Mouse (Mus musculus) left cerebral cortex, postnatal 4 days (tissue): ENCODE measurements around the gene Kdr. TPM values are rescaled to one million over a fixed set of nuclear protein-coding genes. Genes with fewer than 3 reads are reported as not detected.

Source experiments
- DNase-seq: peaks from one replicate; pipeline ENCODE4 v3.0.0-alpha.2; 2022
- intact Hi-C: fragments of 180-260 bp; cut with DNase I; formaldehyde crosslinking; loops from one replicate; pipeline ENCODE4 v1.15.1; 2025
- total RNA-seq, 2 experiments: library from RNA; stranded (reverse); gene quantifications; 2 replicates each; pipeline ENCODE4 v1.2.3; 2021

The Kdr gene
- total RNA-seq: 10 to 100 TPM; 27.7 to 28.4 TPM

DNA sequence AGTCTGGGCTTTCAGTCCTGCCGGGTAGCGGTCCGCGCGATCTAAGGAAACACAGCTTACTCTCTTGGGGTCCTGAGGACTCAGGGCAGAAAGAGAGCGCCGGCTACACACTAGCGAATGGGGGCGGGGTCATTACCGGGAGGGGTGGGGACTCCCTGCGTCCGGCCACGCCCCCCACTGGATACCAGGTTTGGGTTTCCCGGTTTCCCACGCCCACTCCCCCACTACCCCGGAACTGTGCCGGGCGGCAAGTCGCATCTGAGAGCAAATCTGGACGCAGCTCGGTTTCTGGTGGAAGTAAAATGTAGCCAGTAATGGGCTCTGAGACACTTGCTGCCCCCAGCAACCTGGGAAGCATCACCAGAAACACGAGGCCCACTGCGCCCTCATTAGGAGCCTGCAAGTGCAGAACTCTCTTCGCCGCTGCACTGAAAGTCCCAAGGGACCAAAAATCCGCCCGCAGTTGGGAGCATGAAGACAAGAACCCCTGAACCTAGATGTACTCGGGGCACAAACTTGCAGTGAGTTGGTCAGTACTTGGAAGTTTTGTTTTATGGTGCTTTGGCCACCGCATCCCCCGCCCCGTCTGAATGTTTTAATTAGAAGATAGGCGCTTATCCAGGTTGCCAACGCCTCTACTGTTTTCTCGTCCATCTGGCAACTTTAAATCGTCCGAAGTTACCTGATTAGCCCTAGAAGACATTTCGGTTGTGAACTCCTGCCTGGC is at the start of gene Kdr:
TSS of gene Kdr (minus strand) at position 85 of the 727 bp plus-strand sequence.
- DNase-seq: peak; percentile 71
- intact Hi-C loops: no loop called here

DNA sequence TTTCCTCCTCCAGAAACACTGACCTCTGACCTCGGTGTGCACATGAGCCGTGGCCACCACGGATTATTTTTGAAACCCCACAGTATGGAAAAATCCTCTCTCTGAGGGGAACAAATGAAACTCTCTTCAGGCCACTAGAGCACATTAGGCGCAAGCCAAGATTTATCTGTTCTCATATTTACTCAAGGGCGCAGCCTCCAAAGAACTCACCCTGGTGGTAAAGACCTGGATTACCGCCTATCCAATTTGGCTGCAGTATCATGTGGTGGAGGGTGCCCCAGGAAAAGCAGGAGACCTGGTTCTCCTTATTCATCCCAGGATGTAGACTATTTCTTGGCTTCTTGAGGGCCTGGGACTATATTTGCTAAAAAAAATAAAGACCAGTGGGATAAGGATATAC is 48.5 kb upstream of the Kdr start:
- intact Hi-C loops: no loop called here
- no peak for DNase-seq

DNA sequence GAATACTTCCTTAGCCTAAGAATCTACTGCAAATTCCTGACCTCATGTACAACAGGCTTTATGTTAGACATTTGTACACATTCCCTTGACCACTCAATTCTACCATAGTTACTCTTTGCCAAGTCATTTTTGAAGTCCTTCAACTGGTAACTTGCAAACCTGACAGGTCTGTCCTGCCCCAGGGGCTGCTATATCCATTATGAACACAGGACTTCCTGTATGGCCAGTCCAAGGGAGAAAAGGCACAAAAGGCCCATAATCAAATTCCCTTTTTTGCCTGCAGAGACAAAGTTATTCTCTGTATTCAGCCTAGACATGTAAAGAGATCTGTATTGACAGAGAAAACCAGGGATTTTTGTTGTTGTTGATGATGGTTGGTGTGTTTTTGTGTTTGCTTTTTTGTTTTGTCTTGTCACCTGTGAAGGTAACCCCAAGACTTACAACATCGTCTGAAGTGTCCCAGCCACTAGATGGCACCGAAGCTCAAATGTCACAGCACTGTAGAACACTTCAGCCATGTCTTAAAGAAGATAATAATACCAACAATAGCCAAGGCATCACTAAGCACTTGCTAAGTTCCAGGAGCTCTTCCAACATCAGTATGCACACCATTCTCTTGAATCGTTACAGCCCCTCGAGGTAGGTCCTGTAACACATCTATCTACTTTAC is 47.9 kb upstream of the Kdr start:
- intact Hi-C loops: no loop called here
- no peak for DNase-seq

DNA sequence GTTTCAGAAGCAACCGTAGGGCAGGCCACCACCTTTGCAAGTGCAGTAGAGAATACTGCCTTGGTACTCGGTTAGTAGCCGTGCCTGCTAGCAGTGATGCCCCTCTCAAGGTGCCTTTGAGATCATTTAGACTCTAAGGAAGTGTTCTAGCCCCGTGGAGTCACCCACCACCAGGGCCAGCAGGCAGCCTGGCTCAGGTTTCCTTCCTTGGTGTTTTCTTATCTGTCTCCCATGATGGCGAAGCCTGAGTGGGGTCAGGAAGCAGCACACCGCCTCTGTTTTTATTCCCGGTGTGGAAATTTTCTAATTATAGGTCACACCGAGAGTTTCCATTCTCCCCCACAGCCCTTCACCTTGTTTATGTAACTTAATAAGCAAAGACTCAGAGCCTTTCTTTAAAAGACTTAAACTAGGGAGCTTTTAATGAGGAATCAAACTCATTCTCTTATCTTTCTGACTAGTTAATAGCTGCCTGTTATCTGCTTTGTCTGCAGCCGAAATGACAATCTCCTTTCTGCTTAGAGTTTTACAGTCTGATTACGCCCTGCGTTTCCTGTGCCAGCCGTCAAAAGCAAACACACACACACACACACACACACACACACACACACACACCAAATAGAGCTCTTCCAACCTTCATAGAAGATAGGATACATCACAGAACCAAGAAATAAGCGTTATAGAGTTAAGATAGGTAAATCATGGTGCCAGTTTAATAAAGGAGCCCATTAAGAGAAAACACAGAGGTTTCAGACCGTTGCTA is 44.9 kb upstream of the Kdr start:
- no peak for DNase-seq
- intact Hi-C loops: no loop called here

DNA sequence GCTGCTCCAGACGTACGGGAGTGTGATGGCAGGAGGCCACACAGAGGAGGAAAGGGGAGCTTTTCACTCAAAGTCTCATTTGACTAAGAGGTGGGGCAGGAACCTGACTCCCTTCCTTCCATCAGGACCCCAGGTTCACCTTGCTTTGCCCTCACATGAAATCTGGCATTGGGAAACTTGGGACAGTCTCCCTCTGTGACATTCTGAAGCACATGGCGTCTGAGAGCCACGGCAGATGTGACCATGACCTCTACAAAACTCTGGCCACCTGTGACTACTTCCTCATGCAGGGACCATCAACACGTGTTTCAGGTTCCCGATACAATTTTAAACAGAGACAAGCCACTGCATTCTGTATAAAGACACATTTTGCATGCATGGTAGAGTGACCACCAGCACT is 44.2 kb upstream of the Kdr start:
- intact Hi-C loops: no loop called here
- DNase-seq: no peak

DNA sequence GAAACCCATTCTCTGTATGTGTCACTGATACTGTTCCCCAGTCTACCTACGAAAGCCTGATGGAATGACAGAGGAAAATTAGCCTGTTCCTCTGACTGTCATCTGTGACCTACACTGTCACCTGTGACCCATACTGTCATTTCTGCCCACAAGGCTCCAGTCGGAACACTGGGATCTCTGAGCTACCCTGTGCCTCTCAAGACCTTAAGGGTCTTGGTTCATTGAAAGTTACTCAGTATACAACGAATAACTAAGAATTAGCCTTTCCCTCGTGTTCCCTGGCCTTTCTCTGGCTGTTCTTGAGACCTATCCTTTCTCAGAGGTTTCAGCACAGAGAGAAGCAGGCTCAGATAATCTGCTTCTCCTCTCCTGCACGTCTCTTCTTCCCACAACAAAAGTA is 40.1 kb upstream of the Kdr start:
- intact Hi-C loops: no loop called here
- no peak for DNase-seq

DNA sequence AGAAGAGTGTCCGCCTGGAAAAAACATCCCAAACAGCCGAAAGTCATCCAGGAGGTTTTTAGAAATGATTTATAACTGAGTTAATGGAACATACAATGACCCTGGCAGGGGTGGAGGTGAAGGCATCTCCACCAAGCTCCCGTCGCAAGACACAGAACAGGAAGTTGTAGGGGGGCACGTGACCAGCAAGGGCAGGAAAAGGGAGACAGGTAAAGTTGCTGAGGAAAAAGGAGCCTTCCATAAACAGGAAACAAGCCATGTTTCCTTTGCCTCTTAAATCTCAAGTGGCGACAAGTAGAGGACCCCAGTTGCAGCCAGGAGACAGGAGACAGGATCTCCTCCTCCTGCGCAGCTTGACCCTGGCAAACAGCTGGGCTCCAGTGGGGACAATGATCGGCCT is 37.8 kb upstream of the Kdr start:
- intact Hi-C loops: no loop called here
- DNase-seq: no peak

DNA sequence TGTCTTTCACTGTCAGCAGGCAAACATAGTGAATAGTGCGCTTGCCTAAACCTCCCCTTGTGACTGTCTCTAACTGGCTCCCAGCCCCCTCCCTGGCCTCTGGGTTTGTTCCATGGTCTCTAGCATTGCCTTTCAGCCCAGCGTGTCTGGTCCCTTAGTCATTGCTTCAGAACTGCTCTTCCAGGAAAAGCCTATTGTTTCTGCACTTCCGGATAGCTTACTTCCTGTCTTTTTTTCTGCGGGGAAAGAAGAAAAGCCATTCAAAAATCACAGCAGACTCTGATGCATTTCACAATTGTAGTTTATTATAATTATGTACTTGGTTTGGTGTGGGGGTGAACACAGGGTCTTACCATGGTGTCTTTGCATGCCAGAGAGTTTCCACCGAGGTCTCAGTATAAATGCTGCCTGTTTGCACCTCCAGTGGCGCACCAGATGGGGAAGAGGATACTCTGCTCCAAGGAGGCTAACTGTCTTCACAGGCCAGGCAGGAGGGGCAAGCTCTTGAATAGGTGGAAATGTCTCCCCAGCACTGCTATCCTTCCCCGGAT is 35.7 kb upstream of the Kdr start:
- no peak for DNase-seq
- intact Hi-C loops: no loop called here

DNA sequence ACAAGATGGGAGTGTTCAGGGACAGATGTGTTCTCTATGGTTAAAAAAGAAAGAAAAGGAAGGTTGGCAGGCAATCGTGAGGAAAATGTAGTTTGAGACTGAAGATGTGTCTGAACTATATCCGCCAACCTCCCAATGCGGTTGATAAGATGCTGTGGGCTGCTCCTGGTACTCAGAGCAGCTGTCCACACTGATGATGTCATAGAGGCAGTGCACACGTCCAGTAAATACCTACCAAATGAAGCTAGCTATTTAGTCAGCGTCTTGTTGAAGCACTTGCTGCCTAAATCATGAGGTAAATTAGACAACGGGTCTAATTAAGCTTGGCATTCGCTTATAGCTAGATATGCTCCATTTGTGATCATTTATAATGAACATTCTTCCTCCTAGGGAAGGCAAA is 28.1 kb upstream of the Kdr start:
- no peak for DNase-seq

DNA sequence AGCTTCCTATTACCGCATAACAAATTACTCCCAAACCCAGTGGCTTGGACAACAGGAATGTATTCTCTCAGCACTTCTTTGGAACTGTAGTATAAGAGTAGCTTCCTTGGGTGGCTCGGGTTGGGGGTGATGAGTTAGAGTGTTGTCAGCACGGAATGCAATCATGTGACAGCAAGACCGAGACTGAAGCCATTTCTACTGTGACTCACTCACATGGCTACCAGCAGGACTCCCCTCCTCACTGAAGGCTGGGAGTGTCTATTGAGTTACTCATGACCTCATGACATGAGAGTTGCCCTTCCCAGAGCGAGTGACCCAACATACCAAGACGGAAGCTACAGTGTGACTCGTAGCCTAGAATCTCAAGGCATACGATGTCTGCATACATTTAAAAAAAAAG is 12.0 kb upstream of the Kdr start:
- intact Hi-C loops: no loop called here

More for the DNA sequence above, 28.1 kb upstream of the Kdr start:
- intact Hi-C loops: no loop called here

DNA sequence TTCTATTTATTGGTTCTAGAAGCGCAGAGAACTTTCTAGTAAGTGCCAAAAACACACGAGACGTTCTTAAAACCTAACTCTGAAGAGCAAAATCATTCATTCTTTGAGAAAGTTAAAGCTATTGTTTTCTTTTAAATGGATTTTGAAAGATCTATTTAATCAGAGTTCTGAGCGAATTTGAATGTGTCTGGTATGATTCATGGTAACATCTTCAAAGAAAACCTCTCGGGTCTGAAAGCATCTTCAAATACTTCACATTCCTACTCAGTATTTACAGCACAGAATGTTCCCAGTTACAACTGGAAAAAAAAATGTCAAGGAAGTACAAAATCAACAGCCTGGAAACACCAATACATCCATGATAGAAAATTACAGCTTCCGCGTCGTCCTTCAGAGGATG is 9.3 kb upstream of the Kdr start:
- no peak for DNase-seq
- intact Hi-C loops: loop anchor here (10.0 kb wide), 1 partner anchor 113 kb away; no protein-coding TSS in a partner anchor

More for the DNA sequence above, 12.0 kb upstream of the Kdr start:
- no peak for DNase-seq

DNA sequence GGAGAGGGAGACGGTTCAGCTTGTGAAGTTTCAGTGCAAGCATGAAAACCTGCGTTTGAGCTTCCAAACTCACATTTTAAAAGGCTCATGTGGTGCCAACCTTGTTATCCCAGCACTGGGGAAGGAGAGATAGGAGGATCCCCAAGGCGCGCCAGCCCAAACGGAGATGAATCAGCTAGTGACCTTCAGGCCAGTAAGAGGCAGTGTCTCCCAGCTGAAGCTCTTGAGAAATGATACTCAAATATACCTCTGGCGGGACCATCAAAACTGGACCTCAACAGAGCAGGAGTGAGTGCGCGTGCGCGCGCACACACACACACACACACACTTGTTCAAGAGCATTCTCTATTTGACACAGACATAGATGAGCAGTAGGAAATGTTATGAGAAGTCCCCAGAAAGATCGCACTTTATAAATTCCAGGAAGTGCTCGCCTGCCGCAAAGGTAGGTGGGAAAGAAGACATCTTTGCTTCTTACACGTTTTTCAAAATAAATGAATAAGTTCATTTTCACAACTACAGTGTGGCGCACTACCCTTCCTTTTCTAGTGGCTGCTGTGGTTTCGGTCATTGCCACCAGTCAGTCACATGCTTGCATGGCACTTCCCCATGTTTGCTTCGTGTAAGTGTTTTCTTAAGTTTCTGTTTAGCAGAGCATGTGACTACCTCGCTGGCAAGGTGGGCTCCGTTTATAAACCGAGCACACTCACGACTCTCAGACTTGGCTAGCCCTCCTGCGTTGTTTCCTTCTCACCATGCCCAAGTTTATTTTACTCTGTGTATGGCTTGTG is 2.5 kb upstream of the Kdr start:
- DNase-seq: no peak
- intact Hi-C loops: loop anchor here (10.0 kb wide), 1 partner anchor 106 kb away; no protein-coding TSS in a partner anchor

DNA sequence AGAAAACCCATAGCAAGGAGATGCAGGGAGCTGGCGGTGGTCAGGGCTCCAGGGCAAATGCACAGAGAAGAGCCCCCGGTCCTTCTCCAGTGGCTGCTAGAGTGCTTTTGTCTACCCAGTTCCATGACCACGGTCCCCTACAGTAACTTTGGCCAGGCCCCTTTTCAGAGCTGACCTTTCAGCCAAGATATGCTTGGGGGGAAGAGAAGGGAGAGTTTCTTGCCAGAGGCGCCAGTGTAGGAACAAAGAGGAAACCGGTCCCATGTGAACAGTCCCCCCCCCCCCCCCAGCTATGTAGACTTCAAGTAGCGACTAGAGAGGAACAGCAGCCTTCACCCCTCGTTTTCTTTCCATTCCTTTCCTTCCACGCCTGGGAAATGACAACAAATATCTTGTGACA is 850 bp upstream of the Kdr start:
- intact Hi-C loops: no loop called here
- DNase-seq: no peak

DNA sequence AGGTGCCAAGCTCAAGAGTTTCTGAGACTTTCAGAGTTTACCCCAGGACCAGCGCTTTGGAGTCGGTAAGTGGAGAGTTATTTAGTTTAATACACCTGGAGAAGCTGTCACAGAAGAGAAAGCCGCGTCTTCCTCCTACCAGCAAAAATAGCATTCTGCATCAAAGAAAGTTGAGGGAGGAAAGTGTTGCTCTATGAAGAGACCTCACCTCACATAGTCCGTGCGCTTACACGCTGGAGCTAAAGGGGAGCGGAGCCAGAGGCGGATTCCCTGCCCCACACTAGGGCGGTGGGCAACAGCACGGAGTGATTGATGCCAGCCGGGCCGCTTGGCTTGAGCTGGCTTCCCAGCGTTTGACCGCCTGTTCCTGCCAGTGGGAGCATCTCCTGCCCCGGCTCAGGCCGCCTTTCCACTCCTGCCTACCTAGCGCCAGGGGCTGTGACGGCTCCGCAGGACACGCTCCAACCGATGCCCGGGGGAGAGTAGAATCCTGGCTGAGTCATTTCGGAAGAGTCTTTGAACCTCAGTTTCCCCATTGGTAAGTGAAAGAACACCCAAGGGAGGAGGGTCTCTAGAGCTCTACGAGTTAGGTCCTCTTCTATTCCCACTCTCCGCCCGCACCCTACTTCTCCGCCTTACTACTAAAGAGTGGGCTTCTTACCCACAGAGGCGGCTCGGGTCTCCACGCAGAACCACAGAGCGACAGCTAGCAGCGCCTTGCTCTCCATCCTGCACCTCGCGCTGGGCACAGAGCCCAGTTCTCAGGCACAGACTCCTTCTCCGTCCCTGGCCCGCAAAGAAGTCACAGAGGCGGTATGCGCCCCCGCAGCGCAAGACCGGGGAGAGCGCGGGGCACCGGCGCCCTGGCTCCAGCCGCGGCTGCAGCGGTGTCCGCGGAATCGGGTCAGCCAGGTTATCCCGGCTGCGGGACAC is 551 bp downstream of the Kdr start:
- intact Hi-C loops: no loop called here
- peak; percentile 61 for DNase-seq

DNA sequence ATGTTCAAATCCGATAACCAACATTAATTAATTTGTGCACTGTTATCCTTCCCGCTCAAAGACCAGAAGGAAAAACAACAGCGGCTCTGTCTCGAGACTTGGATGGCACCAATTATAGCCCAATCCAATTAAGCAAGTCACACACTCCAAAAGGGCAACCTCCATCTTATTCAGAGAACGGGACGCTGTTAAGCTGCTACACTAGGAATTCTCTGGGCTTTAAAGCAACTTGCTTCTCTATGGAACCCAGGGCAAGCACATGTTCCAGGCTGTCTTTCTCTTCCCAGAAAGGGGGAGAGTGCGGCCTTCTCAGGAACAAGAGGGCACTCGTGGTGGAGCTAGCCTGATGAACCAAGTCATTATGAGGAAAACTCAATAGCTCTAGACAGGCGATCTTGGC is 1.6 kb downstream of the Kdr start:
- intact Hi-C loops: no loop called here
- DNase-seq: no peak

DNA sequence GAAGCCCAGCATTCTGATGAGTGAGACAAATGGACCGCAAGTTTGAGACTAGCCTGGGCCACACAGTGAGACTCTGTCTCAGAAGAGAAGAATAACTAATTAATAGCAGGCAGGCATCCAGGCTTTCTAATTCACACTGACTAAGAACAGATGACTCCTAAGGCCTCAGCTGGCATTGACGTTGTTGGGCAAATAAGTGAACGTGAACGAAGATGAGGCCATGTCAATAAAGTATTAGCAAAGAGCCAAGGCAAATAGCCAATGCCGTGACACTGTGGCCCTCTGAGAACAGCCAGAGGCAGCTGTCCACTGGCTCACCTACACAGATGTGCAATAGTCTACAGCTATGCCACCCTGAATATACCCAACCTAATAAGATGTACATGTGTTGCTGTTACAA is 2.9 kb downstream of the Kdr start:
- no peak for DNase-seq
- intact Hi-C loops: no loop called here

DNA sequence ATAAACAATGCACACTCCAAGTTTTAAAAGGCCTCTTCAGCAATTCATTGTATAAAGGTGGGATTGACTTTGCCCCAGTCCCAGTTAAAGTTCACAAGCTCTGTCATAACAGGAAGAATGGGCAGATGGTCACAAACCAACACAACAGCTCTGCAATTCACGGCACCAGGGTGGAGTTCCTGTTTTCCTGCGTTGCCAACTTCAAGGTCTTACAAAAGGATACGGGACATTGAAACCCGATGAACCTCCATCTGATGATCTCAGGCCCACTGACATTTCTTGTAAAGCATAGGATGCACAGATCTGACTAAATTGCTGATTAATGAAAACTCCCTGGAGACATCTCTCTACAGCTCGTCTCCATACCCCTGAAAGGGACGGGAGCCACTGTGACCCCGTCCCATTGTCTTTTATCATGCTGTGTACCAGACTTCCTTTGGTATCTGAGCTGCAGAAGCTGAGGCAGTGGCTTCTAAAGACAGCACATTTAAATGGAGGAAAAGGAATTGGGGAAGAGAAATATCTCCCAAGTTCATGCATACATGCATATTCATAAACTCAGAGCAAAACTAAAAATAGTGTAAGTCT is 3.6 kb downstream of the Kdr start:
- DNase-seq: no peak

DNA sequence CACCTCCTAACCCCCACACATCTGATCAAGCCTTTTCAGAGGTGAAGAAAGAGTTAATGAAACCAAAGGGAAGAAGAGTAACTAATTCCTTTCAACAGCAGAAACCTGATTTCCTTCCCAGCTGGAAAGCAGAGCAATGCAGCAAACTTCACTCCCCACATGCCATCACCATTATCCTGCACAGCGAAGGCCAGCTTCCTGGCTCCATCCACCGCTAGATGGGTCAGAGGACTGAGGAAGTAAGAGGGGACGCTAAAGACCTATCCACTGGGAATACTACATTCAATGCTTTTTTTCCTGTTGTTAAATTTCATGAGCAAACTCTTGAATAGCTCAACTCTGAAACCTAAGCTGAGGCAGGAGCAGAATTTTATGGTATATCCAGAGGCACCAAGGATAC is 8.4 kb downstream of the Kdr start:
- intact Hi-C loops: no loop called here
- no peak for DNase-seq

More for the DNA sequence above, 3.6 kb downstream of the Kdr start:
- intact Hi-C loops: no loop called here

DNA sequence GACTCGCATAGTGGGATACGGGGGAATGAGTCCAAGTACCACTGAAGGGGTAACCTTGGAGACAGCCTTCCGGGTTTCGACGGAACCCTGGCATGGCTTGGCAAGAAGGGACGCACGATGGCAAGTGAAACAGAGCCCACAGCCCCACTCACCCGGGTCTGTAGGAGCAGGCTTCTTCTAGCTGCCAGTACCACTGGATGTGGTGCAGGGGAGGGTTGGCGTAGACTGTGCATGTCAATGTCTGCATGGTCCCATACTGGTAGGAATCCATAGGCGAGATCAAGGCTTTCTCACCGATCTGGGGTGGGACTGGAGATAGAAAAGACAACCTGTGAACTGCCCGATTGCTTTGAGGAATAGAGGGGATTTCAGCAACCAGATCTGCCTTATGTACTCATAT is 15.7 kb downstream of the Kdr start:
- DNase-seq: no peak
- intact Hi-C loops: no loop called here
